Mouse (Mus musculus) embryonic facial prominence, embryonic 15.5 days (tissue): Measurements from ENCODE around the gene Nrarp. TPM values are rescaled to one million over a fixed set of nuclear protein-coding genes. Genes with fewer than 3 reads are reported as not detected.

ENCODE experiments used
- ATAC-seq: fragments of 200-750 bp; cut with Nextera tagmentation; 2 replicates; pipeline ENCODE4 v1.8.0; 2017; ENCODE audit warnings: low read depth, moderate TSS enrichment; ENCODE audit not compliant: insufficient number of reproducible peaks, low FRiP score, low TSS enrichment
- H3K27ac ChIP-seq: fragments of 300-500 bp; sonication (generic); replicated peaks from 2 replicates; pipeline ENCODE4 v1.5.1; 2015; ENCODE audit warnings: mild to moderate bottlenecking, inconsistent platforms
- H3K27me3 ChIP-seq: fragments of 300-500 bp; sonication (generic); 2 replicates; pipeline ENCODE4 v1.6.1; 2015; ENCODE audit warnings: inconsistent platforms
- H3K36me3 ChIP-seq: fragments of 300-500 bp; sonication (generic); 2 replicates; pipeline ENCODE4 v1.6.1; 2015; ENCODE audit warnings: mild to moderate bottlenecking, inconsistent platforms
- H3K4me1 ChIP-seq: fragments of 300-500 bp; sonication (generic); 2 replicates; pipeline ENCODE4 v1.6.1; 2015; ENCODE audit warnings: inconsistent platforms
- H3K4me2 ChIP-seq: fragments of 300-500 bp; sonication (generic); replicated peaks from 2 replicates; pipeline ENCODE4 v1.6.1; 2015; ENCODE audit warnings: mild to moderate bottlenecking, inconsistent platforms
- H3K4me3 ChIP-seq: fragments of 300-500 bp; sonication (generic); replicated peaks from 2 replicates; pipeline ENCODE4 v1.5.1; 2015; ENCODE audit warnings: mild to moderate bottlenecking, inconsistent platforms
- H3K9ac ChIP-seq: fragments of 300-500 bp; sonication (generic); 2 replicates; pipeline ENCODE4 v1.6.1; 2015; ENCODE audit warnings: inconsistent platforms
- H3K9me3 ChIP-seq: fragments of 300-500 bp; sonication (generic); replicated peaks from 2 replicates; pipeline ENCODE4 v1.6.1; 2016; ENCODE audit warnings: inconsistent platforms
- WGBS: fragments of 180-500 bp; shearing (Covaris S2); methylation state at CpG from one replicate; pipeline ENCODE4 v1.1.7; 2015; 5-methylcytosine and 5-hydroxymethylcytosine counted together
- polyA plus RNA-seq: library from polyadenylated mRNA; unstranded; fragments of >200 nt; fragmentation: Nextera tagmentation; extraction: Ambion mirVana; gene quantifications from 2 replicates; pipeline ENCODE4 v1.2.1, GENCODE M21; 2015

Gene Nrarp
- polyA plus RNA-seq, 1 experiment from 2014 or later = 26.9 TPM

- H3K4me3 ChIP-seq = peak within 1 kb of the TSS; percentile 33
- H3K36me3 ChIP-seq = peaks cover 32% of the 10 kb centered on the region
- peak; percentile 55; the same call in 1 of the 2 replicates for ATAC-seq
- H3K27me3 ChIP-seq = peaks cover 26% of the 10 kb centered on the region
- peak within 1 kb of the TSS; percentile 4; the same call in 1 of the 2 replicates for H3K9ac ChIP-seq
- peak within 1 kb of the TSS; percentile 69 for H3K27ac ChIP-seq
- 7% methylated on average over 8 of the region's 8 CpGs for WGBS
- H3K9me3 ChIP-seq = no peaks in the 10 kb centered on the region
- peak within 1 kb of the TSS; percentile 45 for H3K4me2 ChIP-seq
- H3K4me1 ChIP-seq = peaks cover 32% of the 10 kb centered on the region
Observed at GRCm38 (mm10) chr2:25196172-25196954, 15.8 kb downstream of the Nrarp start, which contains the start of gene Tor4a. Gene Tor4a (minus strand): TSS chr2:25196886.

GRCm38 (mm10) chr2:25197191-25197590 lies 16.6 kb downstream of the Nrarp start:
- peaks cover 26% of the 10 kb centered on the region for H3K27me3 ChIP-seq
- H3K4me2 ChIP-seq = peak overlapping the region; percentile 45
- H3K36me3 ChIP-seq = peaks cover 40% of the 10 kb centered on the region
- WGBS = 18% methylated on average over 2 of the region's 2 CpGs
- H3K4me1 ChIP-seq = peaks cover 32% of the 10 kb centered on the region
- no peak overlapping the region for H3K9ac ChIP-seq
- H3K4me3 ChIP-seq = no peak overlapping the region
- no peak for ATAC-seq
- peak overlapping the region; percentile 69 for H3K27ac ChIP-seq
- H3K9me3 ChIP-seq = no peaks in the 10 kb centered on the region

- Histone ChIP-seq H3K27ac (no peak overlapping the region), H3K4me2 (no peak overlapping the region), H3K36me3 (peaks cover 48% of the 10 kb centered on the region), H3K9me3 (no peaks in the 10 kb centered on the region), H3K9ac (no peak overlapping the region), H3K27me3 (peaks cover 26% of the 10 kb centered on the region), H3K4me3 (no peak overlapping the region), H3K4me1 (peaks cover 31% of the 10 kb centered on the region)
- ATAC-seq = no peak
Observed at GRCm38 (mm10) chr2:25197946-25198345, 17.4 kb downstream of the Nrarp start.

GRCm38 (mm10) chr2:25200631-25201030 lies 20.1 kb downstream of the Nrarp start:
- Histone ChIP-seq H3K4me3 (no peak overlapping the region), H3K9ac (no peak overlapping the region), H3K4me1 (peaks cover 14% of the 10 kb centered on the region), H3K4me2 (no peak overlapping the region), H3K27ac (no peak overlapping the region), H3K9me3 (no peaks in the 10 kb centered on the region), H3K36me3 (peaks cover 75% of the 10 kb centered on the region), H3K27me3 (peaks cover 11% of the 10 kb centered on the region)
- WGBS = 97% methylated on average over 2 of the region's 2 CpGs
- no peak for ATAC-seq

- Histone ChIP-seq H3K27ac (no peak overlapping the region), H3K4me1 (0 out of 2 replicates have a peak, but pooled peaks cover 3% of the 10 kb centered on the region), H3K36me3 (peaks cover 90% of the 10 kb centered on the region), H3K4me2 (no peak overlapping the region), H3K4me3 (no peak overlapping the region), H3K9ac (no peak overlapping the region), H3K9me3 (no peaks in the 10 kb centered on the region), H3K27me3 (no peaks in the 10 kb centered on the region)
- ATAC-seq = no peak; the same call in 1 of the 2 replicates
- 66% methylated on average over 4 of the region's 4 CpGs for WGBS
Observed at GRCm38 (mm10) chr2:25203631-25204214, 23.2 kb downstream of the Nrarp start.

GRCm38 (mm10) chr2:25207593-25207992 lies 27.0 kb downstream of the Nrarp start:
- Histone ChIP-seq H3K36me3 (peaks cover 59% of the 10 kb centered on the region), H3K27me3 (no peaks in the 10 kb centered on the region), H3K4me3 (no peak overlapping the region), H3K4me2 (no peak overlapping the region), H3K4me1 (peaks cover 21% of the 10 kb centered on the region), H3K9ac (no peak overlapping the region), H3K9me3 (no peaks in the 10 kb centered on the region), H3K27ac (no peak overlapping the region)
- 81% methylated on average over 1 of the region's 1 CpGs for WGBS
- ATAC-seq = no peak

GRCm38 (mm10) chr2:25210686-25211085 lies 30.1 kb downstream of the Nrarp start:
- H3K9ac ChIP-seq = peak overlapping the region; percentile 91
- WGBS = under 1% methylated on average over 24 of the region's 24 CpGs
- H3K9me3 ChIP-seq = no peaks in the 10 kb centered on the region
- peaks cover 21% of the 10 kb centered on the region for H3K4me1 ChIP-seq
- H3K4me2 ChIP-seq = peak overlapping the region; percentile 87
- no peaks in the 10 kb centered on the region for H3K27me3 ChIP-seq
- H3K4me3 ChIP-seq = peak overlapping the region; percentile 93
- H3K36me3 ChIP-seq = peaks cover 28% of the 10 kb centered on the region
- ATAC-seq = no peak
- H3K27ac ChIP-seq = peak overlapping the region; percentile 93

- peak within 1 kb of the TSS; percentile 91 for H3K9ac ChIP-seq
- peak; percentile 92 for ATAC-seq
- peaks cover 21% of the 10 kb centered on the region for H3K4me1 ChIP-seq
- peaks cover 23% of the 10 kb centered on the region for H3K36me3 ChIP-seq
- peak within 1 kb of the TSS; percentile 87 for H3K4me2 ChIP-seq
- H3K9me3 ChIP-seq = no peaks in the 10 kb centered on the region
- peak within 1 kb of the TSS; percentile 93 for H3K4me3 ChIP-seq
- no peaks in the 10 kb centered on the region for H3K27me3 ChIP-seq
- under 1% methylated on average over 44 of the region's 44 CpGs for WGBS
- H3K27ac ChIP-seq = peak within 1 kb of the TSS; percentile 93
Observed at GRCm38 (mm10) chr2:25211121-25211670, 30.6 kb downstream of the Nrarp start, which contains the start of gene Nelfb. Gene Nelfb (minus strand): TSS chr2:25211489.

- no peak for ATAC-seq
Observed at GRCm38 (mm10) chr2:25213266-25213865, 32.8 kb downstream of the Nrarp start.

GRCm38 (mm10) chr2:25214444-25214843 lies 33.9 kb downstream of the Nrarp start, which contains the start of gene Stpg3:
Gene Stpg3 (minus strand): TSS chr2:25214637.
- no peak for ATAC-seq
- 62% methylated on average over 3 of the region's 3 CpGs for WGBS
- no peaks in the 10 kb centered on the region for H3K9me3 ChIP-seq

More at GRCm38 (mm10) chr2:25213266-25213865, 32.8 kb downstream of the Nrarp start:
- Histone ChIP-seq H3K4me3 (no peak overlapping the region), H3K27ac (no peak overlapping the region), H3K36me3 (0 out of 2 replicates have a peak, but pooled peaks cover 6% of the 10 kb centered on the region), H3K27me3 (no peaks in the 10 kb centered on the region), H3K4me1 (peaks cover 20% of the 10 kb centered on the region), H3K9ac (no peak overlapping the region), H3K4me2 (no peak overlapping the region), H3K9me3 (no peaks in the 10 kb centered on the region)
- WGBS = 64% methylated on average over 23 of the region's 23 CpGs

GRCm38 (mm10) chr2:25217666-25218065 lies 37.1 kb downstream of the Nrarp start:
- no peak overlapping the region for H3K9ac ChIP-seq
- WGBS = 60% methylated on average over 2 of the region's 2 CpGs
- no peaks in the 10 kb centered on the region for H3K27me3 ChIP-seq
- no peak overlapping the region for H3K27ac ChIP-seq
- no peaks in the 10 kb centered on the region for H3K4me1 ChIP-seq
- no peak for ATAC-seq
- H3K4me3 ChIP-seq = no peak overlapping the region
- no peak overlapping the region for H3K4me2 ChIP-seq
- H3K36me3 ChIP-seq = 0 out of 2 replicates have a peak, but pooled peaks cover 8% of the 10 kb centered on the region
- H3K9me3 ChIP-seq = no peaks in the 10 kb centered on the region

More at GRCm38 (mm10) chr2:25214444-25214843, 33.9 kb downstream of the Nrarp start, which contains the start of gene Stpg3:
- no peaks in the 10 kb centered on the region for H3K36me3 ChIP-seq
- H3K27me3 ChIP-seq = no peaks in the 10 kb centered on the region
- no peak within 1 kb of the TSS for H3K9ac ChIP-seq
- no peak within 1 kb of the TSS for H3K27ac ChIP-seq
- H3K4me1 ChIP-seq = peaks cover 15% of the 10 kb centered on the region
- no peak within 1 kb of the TSS for H3K4me3 ChIP-seq
- no peak within 1 kb of the TSS for H3K4me2 ChIP-seq
